Mouse (Mus musculus) thymus, adult 2 months (tissue): ENCODE measurements around the gene Cacna2d3. TPM values are rescaled to one million over a fixed set of nuclear protein-coding genes. Genes with fewer than 3 reads are reported as not detected.

Source experiments
- DNase-seq: peaks from one replicate; pipeline ENCODE4 v3.0.0; 2021
- H3K27ac ChIP-seq: fragments of 200-500 bp; 2 replicates; pipeline ENCODE4 v1.5.1; 2012; ENCODE audit warnings: low read length, control low read depth; ENCODE audit not compliant: control insufficient read depth, insufficient read depth
- H3K27me3 ChIP-seq: fragments of 200-500 bp; 2 replicates; pipeline ENCODE4 v1.6.1; 2012; ENCODE audit warnings: mild to moderate bottlenecking, low read length, moderate library complexity, mixed read lengths; ENCODE audit not compliant: control insufficient read depth, insufficient read depth
- H3K36me3 ChIP-seq: fragments of 200-500 bp; 2 replicates; pipeline ENCODE4 v1.6.1; 2012; ENCODE audit warnings: mild to moderate bottlenecking, low read length, moderate library complexity; ENCODE audit not compliant: control insufficient read depth, insufficient read depth
- H3K4me1 ChIP-seq: fragments of 200-500 bp; replicated peaks from 2 replicates; pipeline ENCODE4 v1.6.1; 2012; ENCODE audit warnings: low read length; ENCODE audit not compliant: control insufficient read depth, insufficient read depth
- H3K4me3 ChIP-seq: fragments of 200-500 bp; 2 replicates; pipeline ENCODE4 v1.5.1; 2012; ENCODE audit warnings: mild to moderate bottlenecking, low read length, control low read depth, moderate library complexity; ENCODE audit not compliant: control insufficient read depth, insufficient read depth
- CTCF ChIP-seq: fragments of 200-500 bp; IDR thresholded peaks from 2 replicates; pipeline ENCODE4 v1.5.1; 2012; ENCODE audit warnings: mild to moderate bottlenecking, control low read depth, low read length, moderate library complexity, borderline replicate concordance; ENCODE audit not compliant: control insufficient read depth, poor library complexity, insufficient read depth; ENCODE audit errors: extremely low read depth
- POLR2A ChIP-seq: fragments of 200-500 bp; IDR thresholded peaks from 2 replicates; pipeline ENCODE4 v1.6.1; 2012; ENCODE audit warnings: mild to moderate bottlenecking, low read length, control low read depth, moderate library complexity; ENCODE audit not compliant: control insufficient read depth, poor library complexity, insufficient read depth; ENCODE audit errors: extremely low read depth
- WGBS: fragments of 180-500 bp; shearing (Covaris S2); methylation state at CpG from one replicate; pipeline ENCODE4 v1.1.7; 2018; 5-methylcytosine and 5-hydroxymethylcytosine counted together
- polyA plus RNA-seq: library from polyadenylated mRNA; depleted of rRNA; stranded (reverse); fragments of >200 nt; gene quantifications from 2 replicates; pipeline ENCODE4 v1.2.3, GENCODE M21; 2012

Cacna2d3 gene
- polyA plus RNA-seq, 1 experiment: 0.08 TPM

DNA sequence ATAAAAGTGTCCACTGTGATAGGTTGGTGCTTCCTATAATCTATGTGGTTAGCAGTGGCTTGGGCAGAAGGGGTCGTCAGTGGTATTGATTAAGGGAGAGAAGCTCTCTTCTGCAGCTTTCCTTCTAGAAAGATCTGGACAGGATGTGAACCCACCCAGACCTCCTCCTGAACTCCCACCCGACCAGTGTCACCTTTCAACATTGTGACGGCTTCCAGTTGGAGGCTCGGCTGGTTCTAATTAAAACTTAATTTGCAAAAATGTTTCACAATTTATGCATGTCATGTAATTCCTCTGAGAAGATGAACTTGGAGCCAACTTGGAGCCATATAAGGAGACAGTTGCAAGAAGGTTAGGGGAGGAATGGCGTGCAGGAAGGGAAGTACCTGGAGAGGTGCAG lies 586.8 kb downstream of the Cacna2d3 start:
- Histone ChIP-seq H3K27me3 (no peaks in the 10 kb centered on the region), H3K27ac (no peak overlapping the region), H3K4me1 (no peaks in the 10 kb centered on the region), H3K4me3 (no peak overlapping the region), H3K36me3 (no peaks in the 10 kb centered on the region)
- TF ChIP-seq POLR2A (no peak), CTCF (no peak)
- 90% methylated on average over 5 of the region's 5 CpGs for WGBS
- no peak for DNase-seq

- no peak overlapping the region for H3K4me3 ChIP-seq
- H3K27ac ChIP-seq: no peak overlapping the region
- H3K4me1 ChIP-seq: no peaks in the 10 kb centered on the region
- H3K27me3 ChIP-seq: no peaks in the 10 kb centered on the region
- no peak for TF ChIP-seq POLR2A
- no peak for TF ChIP-seq CTCF
- no peak for DNase-seq
- no peaks in the 10 kb centered on the region for H3K36me3 ChIP-seq
Observed at GRCm38 (mm10) chr14:29130511-29130910, 591.2 kb downstream of the Cacna2d3 start.

DNA sequence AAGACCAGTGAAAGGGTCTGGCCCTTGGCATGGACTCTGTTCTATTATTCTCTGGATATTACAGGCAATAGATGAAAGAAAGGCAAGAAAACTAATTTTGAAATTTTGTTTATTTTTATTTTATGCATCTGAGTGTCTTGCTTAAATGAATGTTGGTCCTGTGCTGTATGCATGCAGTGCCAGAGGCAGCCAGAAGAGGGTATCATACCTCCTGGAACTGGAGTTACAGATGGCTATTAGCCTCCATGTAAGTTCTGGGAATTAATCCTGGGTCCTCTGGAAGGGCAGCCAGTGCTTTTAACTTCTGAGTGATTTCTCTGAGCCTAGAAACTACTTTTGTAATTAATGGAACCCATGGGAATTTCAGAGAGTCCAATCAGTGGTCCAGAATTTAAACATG lies 597.8 kb downstream of the Cacna2d3 start:
- TF ChIP-seq CTCF (no peak), POLR2A (no peak)
- H3K27me3 ChIP-seq: no peaks in the 10 kb centered on the region
- H3K4me1 ChIP-seq: no peaks in the 10 kb centered on the region
- no peaks in the 10 kb centered on the region for H3K36me3 ChIP-seq
- H3K4me3 ChIP-seq: no peak overlapping the region
- H3K27ac ChIP-seq: no peak overlapping the region
- DNase-seq: no peak

- DNase-seq: no peak
- H3K27me3 ChIP-seq: no peaks in the 10 kb centered on the region
- no peaks in the 10 kb centered on the region for H3K36me3 ChIP-seq
- no peak overlapping the region for H3K4me3 ChIP-seq
- TF ChIP-seq POLR2A (no peak), CTCF (no peak)
- no peaks in the 10 kb centered on the region for H3K4me1 ChIP-seq
- 93% methylated on average over 3 of the region's 3 CpGs for WGBS
- H3K27ac ChIP-seq: no peak overlapping the region
Observed at GRCm38 (mm10) chr14:29122749-29123148, 598.9 kb downstream of the Cacna2d3 start.

DNA sequence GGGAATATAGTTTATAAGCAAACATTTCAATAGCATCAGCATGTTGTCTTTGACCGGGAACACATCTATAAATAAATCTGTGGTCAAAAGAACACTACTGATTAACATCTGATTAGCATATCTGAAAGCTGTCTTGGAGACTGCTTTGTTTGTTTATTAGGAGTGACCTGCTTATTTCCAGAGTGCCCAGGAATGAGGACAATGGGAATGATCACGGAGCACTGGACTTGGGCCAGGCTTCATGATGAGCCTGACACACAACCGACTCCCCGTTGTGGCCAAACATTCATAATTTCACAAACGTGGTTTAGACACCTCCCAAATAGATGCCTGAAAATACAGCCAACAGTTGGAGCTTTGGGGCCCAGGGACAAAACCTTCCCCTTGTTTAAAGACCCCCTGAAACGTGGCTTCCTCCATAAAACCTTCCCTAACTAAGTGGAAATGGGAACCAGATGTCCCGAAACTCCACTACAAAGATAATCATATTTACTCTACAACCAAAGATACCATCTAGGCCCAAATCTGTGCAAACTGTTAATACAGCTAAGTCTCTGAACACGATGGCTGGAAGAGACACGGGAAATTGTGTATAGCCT lies 607.7 kb downstream of the Cacna2d3 start:
- TF ChIP-seq CTCF: no peak
- no peak for TF ChIP-seq POLR2A
- DNase-seq: no peak
- Histone ChIP-seq H3K27ac (no peak overlapping the region), H3K36me3 (no peaks in the 10 kb centered on the region), H3K4me3 (no peak overlapping the region), H3K27me3 (no peaks in the 10 kb centered on the region), H3K4me1 (no peaks in the 10 kb centered on the region)
- 67% methylated on average over 9 of the region's 9 CpGs for WGBS

GRCm38 (mm10) chr14:29111666-29112065 lies 610.0 kb downstream of the Cacna2d3 start:
- no peak for DNase-seq
- Histone ChIP-seq H3K36me3 (no peaks in the 10 kb centered on the region), H3K4me1 (no peaks in the 10 kb centered on the region), H3K27me3 (no peaks in the 10 kb centered on the region), H3K4me3 (no peak overlapping the region), H3K27ac (no peak overlapping the region)
- 90% methylated on average over 6 of the region's 6 CpGs for WGBS
- no peak for TF ChIP-seq POLR2A
- TF ChIP-seq CTCF: no peak
